Mouse (Mus musculus): ENCODE results near the gene Dlx3.

- TF ChIP-seq CTCF (IDR thresholded peaks at IDR 0.05; ENCODE audit: low read depth): no peak
- no peak for TF ChIP-seq EP300 (IDR thresholded peaks at IDR 0.05; ENCODE audit: low read depth)
Observed at GRCm38 (mm10) chr11:95125366-95125948, 5.5 kb downstream of the Dlx3 start.

All from liver, embryonic 14.5 days (tissue).